Mouse (Mus musculus) adrenal gland (tissue): ENCODE measurements around the gene Rsl24d1.
"Not testable (repeated sequence)": the region's sequence is repeated elsewhere in the genome, so short reads cannot be mapped to it uniquely, and the experiment has no call there.

Source experiments
- intact Hi-C: fragments of 180-260 bp; cut with DNase I; formaldehyde crosslinking; loops from one replicate; pipeline ENCODE4 v1.15.1; 2025
- long read RNA-seq, 2 experiments: library from polyadenylated mRNA; unstranded; transcript quantifications; one replicate each; pipeline ENCODE4 v2.0.0; 2020; ENCODE audit warnings: borderline replicate concordance in 1 of 2; ENCODE audit not compliant: insufficient replicate concordance in 1 of 2

Rsl24d1 gene
- long read RNA-seq, experiment 1, transcript Rsl24d1-201 (6 exons, 1,543 nt), result major isoform, 45 of 50 reads
- long read RNA-seq, experiment 1, partial matches to known transcripts, result 0 of 50 reads
- long read RNA-seq, experiment 1, other reads (novel, unspliced or antisense), result 5 of 50 reads
- long read RNA-seq, experiment 2, transcript Rsl24d1-201 (6 exons, 1,543 nt), result major isoform, 60 of 69 reads
- long read RNA-seq, experiment 2, partial matches to known transcripts, result 2 of 69 reads
- long read RNA-seq, experiment 2, other reads (novel, unspliced or antisense), result 6 of 69 reads

DNA sequence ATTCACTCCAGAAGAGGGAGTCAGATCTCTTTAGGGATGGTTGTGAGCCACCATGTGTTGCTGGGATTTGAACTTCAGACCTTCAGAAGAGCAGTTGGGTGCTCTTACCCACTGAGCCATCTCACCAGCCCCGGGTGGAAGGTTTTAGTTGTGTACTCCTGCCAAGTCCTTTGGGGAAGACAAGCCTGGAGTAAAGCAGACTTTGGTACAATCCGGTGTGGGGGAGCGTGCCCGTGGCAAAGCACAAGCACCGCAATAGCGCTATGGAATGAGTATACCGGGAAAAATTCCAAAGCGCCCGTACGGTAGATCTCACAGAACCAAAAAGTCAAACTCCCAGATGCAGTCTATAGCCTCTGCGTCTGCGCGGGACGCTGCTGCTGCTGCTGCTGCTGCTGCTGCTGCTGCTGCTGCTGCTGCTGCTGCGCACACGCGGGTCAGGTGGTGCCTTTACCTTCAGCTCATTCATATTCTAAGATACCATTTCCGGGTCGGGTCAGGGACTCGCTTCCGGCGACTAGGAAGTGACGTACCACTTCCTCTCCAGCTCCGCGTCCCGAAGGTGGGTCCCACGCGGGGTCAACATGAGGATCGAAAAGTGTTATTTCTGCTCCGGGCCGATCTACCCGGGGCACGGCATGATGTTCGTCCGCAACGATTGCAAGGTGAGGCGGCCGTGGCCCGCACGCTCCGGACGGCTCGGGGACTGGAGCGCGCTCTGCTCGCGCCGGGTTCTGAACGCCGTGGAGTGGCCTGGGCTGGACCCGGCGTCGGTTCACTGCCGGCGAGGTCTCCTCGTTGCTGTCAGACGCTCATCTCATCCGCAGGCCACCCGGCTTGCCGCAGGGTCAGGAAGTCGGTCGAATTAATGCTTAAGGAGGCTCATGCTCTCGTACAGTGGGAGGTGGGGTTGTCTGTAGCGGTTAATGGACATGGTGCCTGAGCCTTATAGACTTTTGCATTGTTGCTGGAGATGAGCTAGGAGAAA lies at the start of gene Rsl24d1:
Gene Rsl24d1 (plus strand): TSS at position 508 of the 988 bp plus-strand sequence.
- intact Hi-C loops, result no loop called here

- intact Hi-C loops, result no loop called here
Observed at GRCm38 (mm10) chr9:73063621-73064290, 49.5 kb upstream of the Rsl24d1 start.

GRCm38 (mm10) chr9:73067086-73067485 lies 46.1 kb upstream of the Rsl24d1 start:
- intact Hi-C loops, result no loop called here

- intact Hi-C loops, result no loop called here
Observed at GRCm38 (mm10) chr9:73068230-73068679, 45.0 kb upstream of the Rsl24d1 start.

- intact Hi-C loops, result no loop called here
Observed at GRCm38 (mm10) chr9:73068688-73069087, 44.5 kb upstream of the Rsl24d1 start.

GRCm38 (mm10) chr9:73070971-73071659 lies 42.1 kb upstream of the Rsl24d1 start:
- intact Hi-C loops, result no loop called here

DNA sequence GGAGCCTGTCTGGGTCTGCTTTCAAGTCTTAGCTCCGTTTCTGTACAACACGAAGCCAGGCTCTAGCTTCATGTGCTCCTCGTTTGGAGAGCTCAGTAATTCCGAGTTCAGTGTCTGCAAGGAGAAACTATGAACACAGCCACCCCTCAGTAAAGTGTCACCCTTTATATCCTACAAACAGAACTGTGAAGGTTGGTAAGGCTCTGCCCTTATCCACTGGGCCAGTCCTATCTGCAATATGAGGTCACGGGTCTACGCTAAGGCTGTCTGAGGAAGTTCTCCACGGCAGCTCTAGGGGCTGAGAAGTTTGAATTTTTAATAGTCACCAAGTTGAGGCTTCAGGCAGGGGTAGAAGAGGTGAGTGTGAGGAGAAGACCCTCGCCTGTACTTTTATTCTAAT lies 40.8 kb upstream of the Rsl24d1 start:
- intact Hi-C loops, result no loop called here

DNA sequence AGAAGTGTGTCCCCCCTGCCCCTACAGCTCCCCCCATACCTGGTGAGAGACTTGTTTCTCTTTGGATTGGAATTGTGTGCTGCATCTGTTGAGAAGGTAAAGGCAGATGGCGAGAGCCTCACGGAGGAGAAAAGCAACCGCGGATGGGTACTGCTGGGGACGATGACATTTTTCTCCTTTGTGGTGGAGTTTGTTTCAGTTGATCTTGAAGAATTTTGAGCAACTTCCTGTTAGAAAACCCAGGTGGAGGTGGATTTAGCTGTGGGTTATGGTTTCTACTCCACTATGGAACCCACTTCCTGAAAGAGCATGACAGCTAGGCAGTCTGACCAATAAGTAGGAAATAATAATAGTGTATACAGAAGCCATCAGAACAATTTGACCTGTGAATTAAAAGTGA lies 40.1 kb upstream of the Rsl24d1 start:
- intact Hi-C loops, result no loop called here

- intact Hi-C loops, result not testable (repeated sequence)
Observed at GRCm38 (mm10) chr9:73079349-73079748, 33.9 kb upstream of the Rsl24d1 start.

DNA sequence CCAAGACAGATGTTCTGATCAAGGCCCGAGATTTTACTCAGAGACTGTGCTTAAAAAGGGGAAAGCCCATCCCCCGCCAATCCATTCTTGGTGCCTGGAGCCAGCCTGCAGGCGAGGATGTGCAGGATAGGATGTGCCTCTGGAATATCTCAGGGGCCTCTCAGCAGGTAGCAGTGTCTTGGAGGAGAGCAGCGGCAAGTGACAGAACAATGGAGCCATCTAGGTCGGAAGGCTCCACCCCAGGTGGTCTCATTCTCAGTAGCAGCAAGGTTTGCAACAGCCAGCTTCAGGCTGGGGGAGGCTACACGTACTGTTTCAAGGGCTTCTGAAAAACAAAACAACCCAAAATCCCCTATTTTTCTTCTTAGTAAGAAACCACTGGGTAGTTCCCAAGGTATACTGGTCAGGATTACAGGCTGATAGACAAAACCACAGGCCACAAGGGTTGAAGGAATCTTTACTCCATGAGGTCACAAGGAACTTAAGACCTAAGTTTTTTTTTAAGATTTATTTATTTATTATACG lies 33.4 kb upstream of the Rsl24d1 start:
- intact Hi-C loops, result no loop called here

DNA sequence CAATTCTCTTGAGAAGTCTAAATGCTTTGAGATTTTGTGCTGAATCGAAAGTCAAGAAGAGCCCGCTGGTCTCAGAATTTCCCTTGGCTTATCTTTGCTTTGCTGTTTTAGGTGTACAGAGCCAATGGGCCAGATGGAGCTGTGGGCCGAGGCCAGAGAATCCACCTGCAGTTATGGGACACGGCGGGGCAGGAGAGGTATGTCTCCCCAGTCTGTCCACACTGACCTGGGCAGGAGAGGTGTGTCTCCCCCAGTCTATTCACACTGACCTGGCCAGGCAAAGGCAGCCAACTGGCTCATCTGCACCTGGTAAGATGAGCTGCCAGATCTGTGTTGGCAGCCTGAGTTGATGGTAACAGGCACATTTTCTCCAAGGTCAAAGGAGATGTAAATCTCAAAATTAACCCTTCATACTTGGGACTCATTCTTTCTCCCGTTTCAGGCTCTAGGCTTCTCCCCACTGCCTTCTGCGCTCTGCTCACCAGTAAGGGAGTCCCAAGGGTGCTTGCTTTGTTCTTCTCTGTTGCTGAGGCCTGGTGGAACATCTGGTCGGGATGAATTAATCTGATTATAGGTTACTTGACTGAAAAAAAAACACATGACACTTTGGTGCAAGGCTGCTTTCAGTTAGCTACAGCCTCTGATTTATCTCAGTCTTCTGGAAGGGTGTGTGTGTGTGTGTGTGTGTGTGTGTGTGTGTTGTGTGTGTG lies 30.8 kb upstream of the Rsl24d1 start:
- intact Hi-C loops, result no loop called here

DNA sequence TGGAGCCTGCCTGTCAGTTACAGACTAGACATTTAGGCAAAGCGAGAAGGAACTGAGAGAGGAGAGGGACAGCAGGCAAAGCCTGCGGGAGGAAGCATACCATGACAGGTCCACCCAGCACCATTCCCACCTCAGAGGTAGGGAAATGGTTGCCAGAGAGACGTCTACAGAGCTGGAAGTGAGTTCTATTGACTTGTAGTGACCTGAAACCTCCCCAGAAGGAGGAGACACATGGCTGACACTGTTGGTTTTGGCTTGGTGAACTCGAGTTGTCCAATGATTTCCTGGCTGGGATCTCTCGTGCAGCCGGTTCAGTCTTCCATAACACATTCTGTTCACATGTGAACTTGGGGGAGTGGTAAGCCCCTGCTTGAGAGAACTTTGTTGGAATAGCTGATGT lies 29.3 kb upstream of the Rsl24d1 start:
- intact Hi-C loops, result no loop called here

- intact Hi-C loops, result no loop called here
Observed at GRCm38 (mm10) chr9:73085845-73086244, 27.4 kb upstream of the Rsl24d1 start.

- intact Hi-C loops, result no loop called here
Observed at GRCm38 (mm10) chr9:73087121-73087520, 26.1 kb upstream of the Rsl24d1 start.

DNA sequence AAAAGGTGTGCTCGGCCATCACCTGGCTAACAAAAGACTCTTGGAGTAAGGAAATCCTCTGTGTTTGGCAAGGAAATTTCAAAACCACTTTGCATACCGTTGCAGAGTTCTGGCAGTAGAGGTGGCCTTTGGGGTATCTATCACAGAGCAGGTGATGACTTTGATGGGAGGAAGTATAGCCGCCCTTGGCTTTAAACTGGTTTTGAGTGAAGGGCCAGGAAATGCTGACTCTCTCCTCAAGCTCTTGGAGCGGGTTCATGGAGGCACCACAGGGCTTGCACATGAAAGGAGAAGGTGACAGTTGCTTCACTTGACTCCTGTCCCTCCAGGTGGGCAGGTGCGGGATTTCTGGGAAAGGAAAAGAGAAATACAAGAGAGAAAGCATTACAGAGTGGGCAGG lies 25.6 kb upstream of the Rsl24d1 start:
- intact Hi-C loops, result no loop called here

DNA sequence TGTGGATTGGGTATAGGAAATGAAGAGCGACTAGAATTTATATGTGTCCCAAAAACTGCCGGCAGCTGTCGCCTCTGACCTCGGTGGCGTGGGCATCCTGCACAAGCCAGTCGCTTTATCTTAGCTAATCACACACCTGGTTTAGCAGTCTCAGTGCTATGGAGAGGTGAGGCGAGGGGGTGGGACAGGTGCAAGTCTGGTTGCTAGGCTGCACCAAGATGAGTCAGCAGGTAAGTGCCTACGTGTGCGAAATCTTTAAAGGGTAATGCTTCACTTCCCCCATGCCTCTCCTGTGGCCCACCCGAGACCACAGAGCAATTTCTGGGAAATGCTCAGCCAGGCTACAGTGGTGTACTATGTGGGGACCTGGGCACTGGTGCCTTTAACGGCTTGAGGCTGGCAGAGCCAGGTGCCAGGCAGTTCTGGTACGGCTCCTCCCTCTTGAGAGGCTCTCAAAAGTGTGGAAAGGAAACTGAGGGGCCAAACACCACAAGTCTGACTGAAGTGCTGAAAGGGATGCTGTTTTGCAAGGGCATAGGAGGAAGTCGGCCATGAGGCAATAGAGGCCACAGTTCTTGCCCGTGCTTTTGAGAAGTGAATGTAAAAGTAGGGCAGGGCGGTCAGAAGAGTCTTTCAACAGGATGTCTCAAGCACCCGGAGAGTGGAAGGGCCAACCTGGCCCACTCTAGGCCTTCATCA lies 23.9 kb upstream of the Rsl24d1 start:
- intact Hi-C loops, result no loop called here

DNA sequence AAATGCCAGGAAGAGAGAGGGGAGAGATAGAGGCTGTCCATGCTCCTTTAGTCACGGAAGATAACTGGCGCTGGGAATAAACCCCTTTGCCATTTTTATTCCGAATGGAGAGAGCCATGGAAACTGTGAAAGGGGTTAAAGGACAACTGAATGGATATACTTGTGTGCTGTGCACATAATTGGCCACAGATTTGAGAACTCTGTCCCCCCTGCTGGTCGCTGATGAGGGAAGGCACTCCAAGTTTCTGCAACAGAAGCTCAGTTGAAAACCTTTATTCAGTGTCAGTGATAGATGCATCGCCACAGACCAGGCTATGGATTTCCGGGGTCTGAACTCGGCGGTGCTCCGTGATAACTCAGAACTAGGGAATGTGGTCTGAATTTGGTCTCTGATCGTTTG lies 23.1 kb upstream of the Rsl24d1 start:
- intact Hi-C loops, result loop anchor here (5.0 kb wide), 1 partner anchor 123 kb away; no protein-coding TSS in a partner anchor

DNA sequence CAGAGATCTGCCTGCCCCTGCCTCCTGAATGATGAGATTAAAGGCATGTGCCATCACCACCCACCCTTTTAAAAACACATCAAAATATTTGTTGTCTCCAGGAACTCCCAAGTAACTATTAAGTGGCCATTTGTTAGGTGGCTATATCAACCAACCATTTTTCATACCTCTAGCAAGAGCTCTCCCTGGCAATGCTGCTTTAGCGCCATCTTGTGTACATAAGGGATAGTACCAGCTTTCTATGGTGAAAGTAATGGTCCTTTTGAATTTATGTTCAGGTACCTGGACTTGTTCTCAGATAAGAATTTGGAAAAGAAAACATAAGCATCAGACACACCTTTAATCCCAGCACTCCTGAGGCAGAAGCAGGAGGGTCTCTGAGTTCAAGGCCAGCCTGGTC lies 21.5 kb upstream of the Rsl24d1 start:
- intact Hi-C loops, result loop anchor here (1.0 to 5.0 kb wide), 2 partner anchors 47 to 124 kb away; partner anchors contain the start of gene Rab27a

GRCm38 (mm10) chr9:73094580-73094979 lies 18.6 kb upstream of the Rsl24d1 start:
- intact Hi-C loops, result loop anchor here (5.0 kb wide), 1 partner anchor 127 kb away; no protein-coding TSS in a partner anchor
